Mouse (Mus musculus): ENCODE measurements around the gene Taf11. TPM values are rescaled to one million over a fixed set of nuclear protein-coding genes. Genes with fewer than 3 reads are reported as not detected.

Taf11 gene
- polyA plus RNA-seq, 1 experiment = 30.4 TPM

DNA sequence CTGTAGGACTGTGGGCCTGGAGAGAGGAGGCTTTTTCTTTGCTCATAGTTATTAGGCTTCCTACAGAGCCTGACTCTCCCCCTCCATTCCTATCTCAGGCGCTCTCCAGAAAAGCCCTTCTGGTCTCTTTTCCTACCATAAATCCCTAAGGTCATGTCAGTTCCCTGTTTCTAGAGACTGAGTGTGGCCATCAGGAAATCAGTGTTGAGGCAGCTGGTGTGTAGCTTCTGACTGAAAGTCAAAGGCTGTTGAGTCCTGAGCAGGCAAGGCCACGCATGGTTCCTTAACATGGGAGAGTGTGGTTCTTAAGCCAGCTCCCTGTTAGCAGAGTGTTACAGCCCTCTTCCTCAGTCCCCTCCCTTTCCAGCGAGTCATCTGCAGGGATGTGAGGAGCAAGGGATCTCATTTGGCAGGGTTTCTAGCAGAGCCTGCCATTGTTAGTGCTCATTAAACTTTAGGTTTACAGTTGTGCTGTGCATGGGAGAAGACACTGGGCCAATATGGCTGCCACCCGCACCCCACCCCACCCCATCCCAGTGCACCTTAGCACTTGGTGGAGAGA, 27.5 kb upstream of the Taf11 start:
- H3K4me1 ChIP-seq (ENCODE audit: control insufficient read depth, insufficient read depth, low read length) = peaks cover 5% of the 10 kb centered on the region; the same call in 1 of the 2 replicates
- no peaks in the 10 kb centered on the region for H3K27me3 ChIP-seq (ENCODE audit: control insufficient read depth, insufficient read depth, low read length)
- H3K27ac ChIP-seq (ENCODE audit: control insufficient read depth, insufficient read depth, low read depth, low read length) = no peak overlapping the region
- H3K4me3 ChIP-seq (ENCODE audit: control insufficient read depth, low read depth, low read length) = no peak overlapping the region
- no peaks in the 10 kb centered on the region for H3K36me3 ChIP-seq (ENCODE audit: control insufficient read depth, insufficient read depth, low read length)
- TF ChIP-seq POLR2A (IDR thresholded peaks at IDR 0.05; ENCODE audit: control insufficient read depth, low read depth, low read length) (no peak), CTCF (IDR thresholded peaks at IDR 0.05; ENCODE audit: control insufficient read depth, insufficient read depth, insufficient replicate concordance, low read depth, low read length) (no peak)

DNA sequence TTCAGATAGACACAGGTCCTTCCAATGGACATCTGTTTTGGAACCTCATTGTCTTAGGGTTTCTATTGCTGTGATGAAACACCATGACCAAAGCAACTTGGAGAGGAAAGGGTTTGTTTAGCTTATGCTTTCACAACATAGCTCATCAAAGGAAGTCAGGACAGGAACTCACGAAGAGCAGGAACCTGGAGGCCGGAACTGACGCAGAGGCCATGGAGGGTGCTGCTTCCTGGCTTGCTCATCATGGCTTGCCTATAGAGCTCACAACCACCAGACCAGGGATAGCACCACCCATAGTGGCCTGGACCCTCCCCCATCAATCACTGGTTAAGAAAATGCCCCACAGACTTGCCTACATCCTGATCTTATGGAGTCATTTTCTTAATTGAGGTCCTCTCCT, 25.4 kb upstream of the Taf11 start:
- Histone ChIP-seq H3K27ac (ENCODE audit: control insufficient read depth, insufficient read depth, low read depth, low read length) (no peak overlapping the region), H3K4me3 (ENCODE audit: control insufficient read depth, low read depth, low read length) (no peak overlapping the region), H3K4me1 (ENCODE audit: control insufficient read depth, insufficient read depth, low read length) (no peaks in the 10 kb centered on the region), H3K36me3 (ENCODE audit: control insufficient read depth, insufficient read depth, low read length) (no peaks in the 10 kb centered on the region), H3K27me3 (ENCODE audit: control insufficient read depth, insufficient read depth, low read length) (no peaks in the 10 kb centered on the region)
- TF ChIP-seq CTCF (IDR thresholded peaks at IDR 0.05; ENCODE audit: control insufficient read depth, insufficient read depth, insufficient replicate concordance, low read depth, low read length) (no peak), POLR2A (IDR thresholded peaks at IDR 0.05; ENCODE audit: control insufficient read depth, low read depth, low read length) (no peak)

DNA sequence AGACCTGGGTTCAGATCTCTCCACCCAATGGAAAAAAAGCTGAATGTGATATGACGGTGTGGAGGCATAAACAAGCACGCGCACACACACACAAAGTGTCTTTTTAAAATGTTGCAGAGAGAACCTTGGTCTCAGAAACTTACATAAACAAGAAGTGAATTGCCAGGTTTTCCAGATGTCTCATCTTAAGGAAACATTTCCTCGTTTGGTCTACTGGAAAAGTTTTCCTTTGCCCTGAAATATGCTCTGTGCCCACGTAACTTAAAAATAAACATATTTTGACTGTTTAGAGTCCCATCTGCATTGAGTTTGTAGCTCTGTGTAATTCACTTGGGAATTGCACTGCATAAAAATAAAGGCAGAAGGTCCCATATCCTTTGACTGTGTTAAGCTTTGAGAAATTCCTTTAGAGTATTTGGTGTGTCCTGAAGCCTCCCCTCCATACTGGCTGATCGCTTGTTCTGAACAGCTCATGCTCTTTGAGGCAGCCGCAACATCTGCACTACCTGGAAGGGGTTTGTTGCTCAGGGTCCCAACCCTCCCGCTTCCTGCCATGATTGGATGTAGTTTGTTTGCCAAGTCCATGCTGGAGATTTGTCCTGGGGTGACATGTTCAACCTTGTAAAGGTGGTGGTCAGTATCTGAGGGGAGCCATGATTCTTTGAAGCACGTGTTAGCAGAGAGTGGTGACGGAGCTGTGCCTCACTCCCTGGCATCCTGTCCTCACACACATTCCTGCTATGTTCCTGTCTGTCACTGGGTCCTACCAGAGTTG, 24.7 kb upstream of the Taf11 start:
- no peaks in the 10 kb centered on the region for H3K4me1 ChIP-seq (ENCODE audit: control insufficient read depth, insufficient read depth, low read length)

DNA sequence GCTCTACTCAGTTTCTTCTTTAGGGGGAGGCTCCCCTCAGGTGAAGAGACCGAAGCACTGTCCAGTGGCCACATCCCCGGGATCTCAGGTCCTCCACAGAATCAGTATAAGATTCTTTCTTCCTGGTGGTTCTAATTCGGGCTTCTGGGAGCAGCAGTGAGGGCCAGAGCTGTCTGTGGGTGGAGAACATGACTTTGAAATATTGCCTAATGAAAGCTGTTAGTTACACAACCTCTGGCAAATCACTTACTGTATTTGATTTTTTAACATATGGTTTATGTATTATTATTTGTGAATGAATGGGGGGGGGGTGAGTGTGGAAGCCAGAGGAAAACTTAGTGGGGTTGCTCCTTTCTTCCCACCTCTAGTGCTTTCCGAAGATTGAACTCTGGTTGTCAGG, 22.2 kb upstream of the Taf11 start:
- Histone ChIP-seq H3K27me3 (ENCODE audit: control insufficient read depth, insufficient read depth, low read length) (no peaks in the 10 kb centered on the region), H3K36me3 (ENCODE audit: control insufficient read depth, insufficient read depth, low read length) (no peaks in the 10 kb centered on the region), H3K4me1 (ENCODE audit: control insufficient read depth, insufficient read depth, low read length) (no peaks in the 10 kb centered on the region), H3K27ac (ENCODE audit: control insufficient read depth, insufficient read depth, low read depth, low read length) (no peak overlapping the region), H3K4me3 (ENCODE audit: control insufficient read depth, low read depth, low read length) (no peak overlapping the region)
- no peak for TF ChIP-seq CTCF (IDR thresholded peaks at IDR 0.05; ENCODE audit: control insufficient read depth, insufficient read depth, insufficient replicate concordance, low read depth, low read length)
- no peak for TF ChIP-seq POLR2A (IDR thresholded peaks at IDR 0.05; ENCODE audit: control insufficient read depth, low read depth, low read length)

More for the DNA sequence above, 24.7 kb upstream of the Taf11 start:
- Histone ChIP-seq H3K36me3 (ENCODE audit: control insufficient read depth, insufficient read depth, low read length) (no peaks in the 10 kb centered on the region), H3K27ac (ENCODE audit: control insufficient read depth, insufficient read depth, low read depth, low read length) (no peak overlapping the region), H3K27me3 (ENCODE audit: control insufficient read depth, insufficient read depth, low read length) (no peaks in the 10 kb centered on the region), H3K4me3 (ENCODE audit: control insufficient read depth, low read depth, low read length) (peak overlapping the region; percentile 46)
- TF ChIP-seq CTCF (IDR thresholded peaks at IDR 0.05; ENCODE audit: control insufficient read depth, insufficient read depth, insufficient replicate concordance, low read depth, low read length) (no peak), POLR2A (IDR thresholded peaks at IDR 0.05; ENCODE audit: control insufficient read depth, low read depth, low read length) (no peak)

DNA sequence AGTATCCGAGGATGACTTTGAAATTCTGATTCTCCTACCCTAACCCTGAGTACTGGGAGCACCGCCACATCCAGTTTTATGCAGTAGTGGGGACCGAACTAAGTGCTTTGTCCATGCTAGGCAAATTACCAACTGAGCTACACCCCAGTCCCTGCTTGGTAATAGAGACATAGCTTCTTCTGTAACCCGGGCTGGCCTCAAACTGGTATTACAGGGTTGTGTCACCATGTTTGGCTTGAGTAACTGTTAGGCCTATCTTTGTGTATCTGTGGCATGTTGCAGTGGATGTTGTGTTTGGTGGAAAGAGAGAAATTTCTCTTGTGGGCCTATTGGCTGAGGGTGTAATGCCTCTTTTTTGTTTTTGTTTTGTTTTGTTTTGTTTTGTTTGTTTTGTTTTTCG, 20.6 kb upstream of the Taf11 start:
- Histone ChIP-seq H3K4me1 (ENCODE audit: control insufficient read depth, insufficient read depth, low read length) (no peaks in the 10 kb centered on the region), H3K27ac (ENCODE audit: control insufficient read depth, insufficient read depth, low read depth, low read length) (no peak overlapping the region), H3K27me3 (ENCODE audit: control insufficient read depth, insufficient read depth, low read length) (no peaks in the 10 kb centered on the region), H3K4me3 (ENCODE audit: control insufficient read depth, low read depth, low read length) (no peak overlapping the region), H3K36me3 (ENCODE audit: control insufficient read depth, insufficient read depth, low read length) (no peaks in the 10 kb centered on the region)
- TF ChIP-seq POLR2A (IDR thresholded peaks at IDR 0.05; ENCODE audit: control insufficient read depth, low read depth, low read length) (no peak), CTCF (IDR thresholded peaks at IDR 0.05; ENCODE audit: control insufficient read depth, insufficient read depth, insufficient replicate concordance, low read depth, low read length) (no peak)

DNA sequence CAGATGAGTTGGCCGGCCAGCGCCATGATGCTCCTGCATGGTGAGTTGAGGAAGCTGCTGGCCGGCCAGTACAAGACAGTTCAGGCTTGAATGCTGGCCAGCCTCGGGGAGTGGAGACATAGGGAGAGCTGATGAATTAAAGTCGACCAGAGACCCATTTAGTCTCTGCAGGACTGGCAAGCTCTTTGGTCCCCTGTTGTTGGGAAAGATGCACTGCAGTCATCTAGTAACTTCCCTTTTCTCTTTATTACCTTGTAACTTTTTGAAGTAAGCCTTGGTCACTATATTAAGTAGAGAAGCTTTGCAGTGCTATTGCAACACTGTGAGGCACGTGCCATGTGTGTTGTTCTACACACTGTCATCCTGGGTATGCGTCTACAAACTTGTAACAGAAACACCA, 15.9 kb upstream of the Taf11 start:
- H3K4me1 ChIP-seq (ENCODE audit: control insufficient read depth, insufficient read depth, low read length) = no peaks in the 10 kb centered on the region
- TF ChIP-seq CTCF (IDR thresholded peaks at IDR 0.05; ENCODE audit: control insufficient read depth, insufficient read depth, insufficient replicate concordance, low read depth, low read length) = no peak
- no peak for TF ChIP-seq POLR2A (IDR thresholded peaks at IDR 0.05; ENCODE audit: control insufficient read depth, low read depth, low read length)
- H3K27me3 ChIP-seq (ENCODE audit: control insufficient read depth, insufficient read depth, low read length) = no peaks in the 10 kb centered on the region
- no peaks in the 10 kb centered on the region for H3K36me3 ChIP-seq (ENCODE audit: control insufficient read depth, insufficient read depth, low read length)
- no peak overlapping the region for H3K27ac ChIP-seq (ENCODE audit: control insufficient read depth, insufficient read depth, low read depth, low read length)
- no peak overlapping the region for H3K4me3 ChIP-seq (ENCODE audit: control insufficient read depth, low read depth, low read length)

DNA sequence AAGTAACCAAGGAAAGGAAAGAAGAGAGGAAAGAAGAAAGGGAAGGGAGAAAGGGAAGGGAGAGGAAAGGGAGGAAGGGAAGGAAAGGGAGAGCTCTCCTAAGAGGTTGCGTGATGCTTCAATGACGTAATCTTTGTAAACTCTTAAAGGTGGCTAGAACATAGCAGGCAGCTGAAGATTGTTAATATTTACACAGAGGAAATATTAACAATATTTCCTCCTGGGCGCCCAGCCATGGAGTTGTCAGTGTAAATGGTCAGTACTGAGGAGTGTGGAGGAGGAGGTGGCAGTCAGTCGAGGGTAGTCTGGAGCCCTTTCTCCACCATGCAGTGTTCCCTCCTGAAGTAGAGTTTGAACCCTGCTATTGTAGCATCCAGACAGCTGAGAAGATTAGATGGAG, 15.4 kb upstream of the Taf11 start:
- H3K4me3 ChIP-seq (ENCODE audit: control insufficient read depth, low read depth, low read length) = no peak overlapping the region
- no peaks in the 10 kb centered on the region for H3K27me3 ChIP-seq (ENCODE audit: control insufficient read depth, insufficient read depth, low read length)
- H3K36me3 ChIP-seq (ENCODE audit: control insufficient read depth, insufficient read depth, low read length) = no peaks in the 10 kb centered on the region
- TF ChIP-seq POLR2A (IDR thresholded peaks at IDR 0.05; ENCODE audit: control insufficient read depth, low read depth, low read length) (no peak), CTCF (IDR thresholded peaks at IDR 0.05; ENCODE audit: control insufficient read depth, insufficient read depth, insufficient replicate concordance, low read depth, low read length) (no peak)
- no peak overlapping the region for H3K27ac ChIP-seq (ENCODE audit: control insufficient read depth, insufficient read depth, low read depth, low read length)
- H3K4me1 ChIP-seq (ENCODE audit: control insufficient read depth, insufficient read depth, low read length) = no peaks in the 10 kb centered on the region
